Mouse (Mus musculus) 416B (cell line): ENCODE data around the gene Cblb.
A peak's percentile ranks its signal among the peaks of the same experiment; 100 is the strongest.

Experiments
- DNase-seq: peaks from one replicate; pipeline ENCODE4 v3.0.0; 2011; ENCODE audit warnings: low read depth

Cblb gene

DNA sequence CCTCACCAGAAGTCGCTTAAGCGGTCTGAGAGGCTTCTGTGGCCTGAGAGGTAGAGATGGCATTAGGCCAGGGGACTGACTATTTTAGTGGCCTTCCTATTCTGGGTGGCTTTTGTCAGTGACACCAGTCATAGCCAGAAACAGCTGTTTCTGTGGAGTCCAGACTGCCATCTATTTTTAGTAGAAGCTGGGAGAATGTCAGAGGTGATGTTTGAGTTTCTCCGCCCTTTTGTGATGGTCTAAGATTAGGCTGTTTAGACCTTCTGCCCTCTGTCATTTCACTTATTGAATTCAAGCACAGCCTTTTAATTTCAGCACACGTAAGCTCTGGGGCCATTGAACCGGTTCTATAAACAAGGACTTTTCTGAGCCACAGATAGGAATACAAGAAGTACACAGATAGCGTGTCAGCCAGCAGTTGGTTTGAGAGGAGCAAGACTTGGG is 40.8 kb downstream of the Cblb start:
- DNase-seq, result peak; percentile 78

DNA sequence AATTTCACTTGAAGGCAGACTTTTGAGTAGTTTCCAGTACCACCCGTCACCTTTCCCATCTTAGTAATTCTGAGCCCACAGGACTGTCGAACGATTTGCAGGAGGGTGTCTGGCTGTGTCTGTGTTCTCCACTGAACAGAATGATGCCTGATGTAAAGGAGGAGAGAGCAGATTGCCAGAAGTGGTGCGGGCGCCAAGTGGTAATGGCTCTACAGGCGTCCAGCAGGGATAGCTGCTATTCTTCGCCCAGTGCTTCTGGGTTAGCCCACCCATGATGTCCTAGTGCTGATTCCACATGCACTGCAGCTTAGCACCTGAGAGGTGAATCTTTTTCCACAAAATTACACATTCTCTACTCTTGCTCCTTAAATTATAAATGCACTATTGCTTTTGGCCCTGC is 45.6 kb downstream of the Cblb start:
- no peak for DNase-seq

DNA sequence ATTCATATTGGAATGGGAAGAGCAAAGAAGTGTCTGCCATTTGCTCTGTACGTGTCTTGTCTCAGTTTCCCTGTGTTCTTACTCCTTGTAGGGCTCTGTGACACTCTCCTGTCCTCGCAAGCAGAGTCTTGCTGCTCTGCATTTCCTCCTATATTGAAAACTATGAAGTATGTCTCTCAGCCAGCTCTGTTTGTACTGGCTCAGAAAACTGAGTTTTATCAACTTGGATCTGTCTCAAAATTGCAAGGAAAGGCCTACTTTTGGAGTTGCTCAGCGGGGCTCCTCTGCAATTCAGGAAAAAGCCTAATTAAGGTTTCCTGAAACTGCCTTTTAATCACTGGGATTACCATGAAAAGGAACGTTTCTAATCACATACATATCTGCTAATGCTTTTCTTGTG is 46.9 kb downstream of the Cblb start:
- no peak for DNase-seq

DNA sequence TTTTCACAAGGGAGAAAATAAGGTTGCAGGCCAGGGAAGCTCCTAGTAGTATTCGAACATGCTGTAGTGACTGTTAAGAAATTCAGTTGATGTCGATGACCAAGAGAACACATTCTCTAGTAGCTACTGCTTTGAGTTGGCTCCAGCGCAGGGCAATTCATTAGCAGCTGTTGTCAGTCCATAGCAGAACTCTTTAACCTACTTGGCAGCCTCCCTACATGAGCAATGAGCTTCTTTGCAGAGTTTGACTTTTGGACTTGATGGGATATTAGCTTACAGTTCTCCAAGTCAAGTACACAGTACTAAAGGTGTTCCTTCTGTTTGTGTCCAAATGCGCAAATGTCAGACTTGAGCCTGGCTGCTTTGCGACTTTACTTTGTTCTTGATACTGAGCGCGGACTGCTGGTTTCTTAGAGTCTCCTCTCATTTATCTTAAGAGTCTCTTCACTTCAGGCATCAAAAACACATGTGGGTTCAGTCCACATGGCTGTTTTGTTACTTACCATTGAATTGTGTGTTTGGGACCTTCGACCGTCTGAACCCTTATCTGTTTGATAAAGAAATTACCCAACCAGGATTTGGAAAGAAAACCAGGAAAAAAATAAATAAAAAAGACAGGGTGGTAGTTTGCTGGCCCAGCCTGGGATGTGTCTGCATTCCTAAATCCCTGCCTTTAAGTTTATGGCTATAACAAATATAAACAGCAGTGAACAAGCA is 47.9 kb downstream of the Cblb start:
- DNase-seq, result no peak

DNA sequence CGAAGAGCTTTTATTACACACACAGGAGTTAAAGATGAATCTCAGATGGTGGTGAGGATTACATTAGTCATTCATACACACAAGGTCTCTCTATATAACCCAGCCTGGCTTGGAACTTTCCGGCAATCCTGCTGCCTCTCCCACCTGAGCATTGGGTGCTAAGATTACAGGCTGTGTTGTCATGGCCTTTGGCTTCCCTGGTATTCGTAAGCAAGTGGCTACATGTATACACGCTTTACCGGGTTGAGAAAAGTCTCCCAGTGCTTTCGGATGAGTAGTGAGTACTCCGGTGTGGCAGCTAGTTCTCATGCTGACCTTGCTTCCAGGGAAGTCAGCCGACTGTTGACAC is 48.4 kb downstream of the Cblb start:
- DNase-seq, result no peak

DNA sequence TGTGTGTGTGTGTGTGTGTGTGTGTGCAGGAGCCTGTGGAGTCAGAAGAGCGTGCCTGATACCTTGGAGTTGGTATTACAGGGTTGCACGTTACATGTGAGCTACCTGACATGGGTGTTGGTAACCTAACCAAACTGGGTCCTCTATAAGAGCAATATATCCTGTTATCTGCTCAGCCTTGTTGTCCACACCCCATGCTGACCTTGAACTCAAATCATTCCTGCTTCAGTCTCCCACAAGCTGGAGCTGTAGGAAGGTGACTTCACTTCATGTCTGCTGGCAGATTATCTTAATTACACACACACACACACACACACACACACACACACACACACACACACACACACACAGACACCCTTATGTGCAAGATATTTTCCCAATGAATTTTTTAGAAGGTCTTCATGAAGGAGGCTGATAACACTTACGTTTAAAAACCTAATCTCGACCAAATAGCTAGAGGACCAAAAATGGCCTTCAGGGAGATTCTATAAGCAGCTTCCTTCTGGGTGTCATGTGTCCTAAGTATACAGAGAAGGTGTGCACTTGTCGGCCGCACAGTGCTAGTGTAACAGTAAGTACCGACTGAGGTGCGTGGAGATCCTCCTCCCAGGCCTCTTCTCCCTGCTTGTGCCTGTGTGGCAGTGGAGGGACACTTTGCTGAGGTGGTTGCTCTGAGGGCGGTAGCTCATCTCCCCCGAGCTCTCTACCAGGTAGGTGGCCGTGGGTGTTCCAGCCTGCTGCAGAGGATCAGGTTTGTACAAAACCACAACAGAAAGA is 49.8 kb downstream of the Cblb start:
- peak; percentile 64 for DNase-seq

DNA sequence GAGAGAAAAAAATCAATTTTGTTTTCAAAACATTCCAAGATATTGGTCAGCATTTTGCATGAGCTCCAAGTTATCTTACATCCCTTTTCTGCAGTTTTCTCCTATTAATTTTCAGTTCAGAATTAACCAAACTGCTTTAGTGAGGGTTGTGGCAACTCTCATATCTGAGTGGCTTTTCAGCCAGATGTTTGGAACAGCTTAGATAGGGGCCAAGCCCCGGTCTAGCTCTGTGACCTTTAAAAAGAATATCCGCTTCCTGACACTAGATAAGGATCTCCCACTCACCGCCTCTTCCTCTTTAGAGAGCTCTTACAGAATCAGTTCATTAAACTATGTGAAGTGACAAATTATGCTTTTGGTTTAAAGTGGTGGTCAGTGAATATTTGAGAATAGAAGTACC is 50.7 kb downstream of the Cblb start:
- DNase-seq, result peak; percentile 98

DNA sequence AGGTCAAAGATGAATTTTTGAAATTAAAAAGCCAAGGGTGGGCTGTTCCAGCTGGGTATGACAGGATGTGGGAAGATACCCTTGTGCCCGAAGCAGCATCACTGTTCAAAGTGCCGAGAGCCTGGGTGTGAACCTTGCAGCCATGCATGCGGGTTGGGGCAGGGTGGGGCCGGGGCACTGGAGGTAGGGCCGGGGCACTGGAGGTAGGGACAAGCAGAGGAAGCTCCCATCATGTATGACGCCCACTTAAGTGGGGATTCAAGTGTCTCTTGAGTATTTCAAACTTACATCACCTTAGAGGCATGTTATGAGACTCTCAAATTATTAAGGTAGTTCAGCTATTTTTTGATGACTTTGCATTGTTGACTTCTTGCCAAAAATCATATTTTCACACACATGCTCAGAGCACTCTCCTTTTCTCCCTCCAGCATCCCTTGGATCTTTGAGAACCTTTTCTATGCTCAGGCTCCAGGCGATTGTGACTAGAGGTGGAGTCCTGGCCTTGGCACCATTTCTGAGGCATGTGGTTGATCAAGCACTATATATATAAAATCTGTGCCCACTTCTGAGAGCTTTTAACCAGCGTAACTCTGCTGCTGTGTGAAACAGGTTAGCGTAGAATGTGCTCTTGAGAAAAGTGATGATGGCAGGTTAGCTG is 55.9 kb downstream of the Cblb start:
- DNase-seq, result no peak

DNA sequence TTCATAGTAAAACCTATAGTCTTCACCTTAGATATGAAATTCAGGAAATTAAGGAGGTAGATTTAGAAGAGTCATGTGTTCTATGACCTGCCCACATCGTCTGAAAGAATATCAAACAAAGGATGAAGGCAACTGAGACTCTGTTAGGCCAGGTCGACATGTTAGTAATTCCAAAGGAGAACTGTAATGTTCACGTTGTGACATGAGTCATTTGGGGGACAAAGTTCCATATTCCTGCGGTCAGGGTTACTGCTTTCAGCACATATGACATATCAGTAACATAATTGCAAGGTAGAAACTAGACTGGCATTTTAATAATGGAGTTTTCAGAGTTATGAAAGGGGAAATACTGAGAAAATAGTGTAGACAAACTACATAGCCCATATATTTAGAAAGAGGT is 58.3 kb downstream of the Cblb start:
- no peak for DNase-seq

DNA sequence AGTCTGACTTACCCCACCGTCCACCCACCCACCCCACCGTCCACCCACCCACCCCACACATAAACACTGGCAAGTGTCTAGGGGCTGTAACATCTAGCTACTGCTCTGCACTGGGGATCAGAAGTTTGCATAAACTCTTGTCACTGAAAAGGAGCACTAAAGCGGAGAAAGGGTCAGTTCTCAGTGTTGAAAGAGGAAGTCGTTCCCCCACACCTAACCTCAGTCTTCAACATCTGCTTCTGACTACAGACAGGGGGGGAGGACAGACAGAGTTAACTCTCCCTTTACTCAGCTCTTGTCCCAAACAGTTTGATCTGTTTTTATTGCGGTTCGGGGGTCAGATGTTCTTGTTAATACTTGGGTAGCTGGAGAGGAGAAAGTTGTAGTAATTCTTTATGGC is 59.9 kb downstream of the Cblb start:
- peak; percentile 82 for DNase-seq

DNA sequence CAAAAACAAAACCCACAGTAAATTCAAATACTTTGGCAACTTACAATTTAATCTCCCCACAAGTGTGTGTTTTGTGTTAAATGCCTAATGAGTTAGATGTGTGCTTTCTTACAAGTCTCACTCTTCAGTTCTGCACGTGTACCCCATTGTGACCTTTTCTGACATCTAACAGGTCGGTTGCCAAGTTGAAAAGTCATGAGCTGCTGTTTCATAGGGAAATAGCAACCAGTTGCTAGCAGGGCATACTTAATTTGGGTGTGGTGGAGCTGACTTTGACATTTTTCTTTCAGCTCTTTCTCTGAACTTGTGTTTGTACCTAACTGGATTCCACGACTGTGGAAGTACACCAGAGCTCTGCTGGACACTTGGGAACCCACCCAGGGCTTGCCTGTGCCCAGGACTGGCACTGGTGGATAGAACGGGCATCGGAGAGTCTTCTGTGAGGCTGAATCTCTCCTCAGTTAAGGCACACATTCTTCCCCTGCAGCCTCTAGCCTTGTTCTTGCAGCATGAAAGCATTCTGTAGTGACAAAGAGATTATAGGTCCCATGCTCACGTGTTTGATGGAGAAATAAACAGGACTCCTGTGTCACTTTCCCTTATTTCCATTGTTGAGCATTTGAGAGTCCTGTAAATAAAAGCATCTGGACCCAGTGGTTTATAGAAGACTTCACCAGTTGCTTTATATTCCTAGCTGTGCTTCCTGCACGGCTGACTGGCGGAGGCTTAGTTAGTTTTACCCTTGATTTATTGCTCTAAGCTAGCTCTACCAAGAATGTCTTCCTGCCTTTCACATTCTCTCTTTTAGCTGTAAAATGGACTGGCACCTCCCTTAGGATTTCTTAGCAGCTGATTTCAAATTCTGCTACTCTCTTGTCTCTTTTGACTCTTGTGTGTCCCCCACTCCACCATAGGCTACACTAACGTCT is 62.6 kb downstream of the Cblb start:
- no peak for DNase-seq

DNA sequence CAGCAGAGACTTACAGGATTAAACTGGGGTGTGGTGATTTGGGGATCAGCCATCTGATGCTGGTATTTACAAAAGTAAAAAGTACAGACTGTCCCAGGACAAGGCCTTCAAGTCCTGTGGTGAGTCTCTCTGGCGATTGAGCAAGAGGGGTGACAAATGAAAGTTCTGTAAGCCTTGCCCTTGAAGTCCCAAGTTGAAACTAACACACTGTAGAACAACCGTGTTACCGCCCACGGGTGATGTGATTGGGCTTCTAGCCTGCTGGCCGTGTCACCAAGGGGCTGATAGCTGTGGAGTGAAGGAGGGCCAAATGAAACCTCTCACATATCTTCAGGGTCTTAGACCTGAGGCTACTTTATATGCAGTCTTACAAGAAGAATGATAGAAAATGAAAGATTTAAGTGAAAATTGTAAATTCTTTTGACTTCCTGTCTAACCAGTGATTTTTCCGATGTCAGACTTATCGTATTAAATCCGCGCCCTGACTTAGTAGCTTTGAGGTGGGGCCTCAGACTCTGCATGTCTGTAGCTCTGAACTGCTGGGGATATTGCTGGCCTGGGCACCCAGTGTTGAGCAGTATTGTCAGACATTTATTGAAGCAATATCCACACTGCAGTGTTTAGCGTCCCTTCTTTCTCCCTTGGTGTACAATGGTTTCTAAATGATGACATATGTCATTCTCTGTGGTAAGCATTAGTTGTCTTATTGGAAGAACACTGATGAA is 63.9 kb downstream of the Cblb start:
- DNase-seq, result peak; percentile 72

DNA sequence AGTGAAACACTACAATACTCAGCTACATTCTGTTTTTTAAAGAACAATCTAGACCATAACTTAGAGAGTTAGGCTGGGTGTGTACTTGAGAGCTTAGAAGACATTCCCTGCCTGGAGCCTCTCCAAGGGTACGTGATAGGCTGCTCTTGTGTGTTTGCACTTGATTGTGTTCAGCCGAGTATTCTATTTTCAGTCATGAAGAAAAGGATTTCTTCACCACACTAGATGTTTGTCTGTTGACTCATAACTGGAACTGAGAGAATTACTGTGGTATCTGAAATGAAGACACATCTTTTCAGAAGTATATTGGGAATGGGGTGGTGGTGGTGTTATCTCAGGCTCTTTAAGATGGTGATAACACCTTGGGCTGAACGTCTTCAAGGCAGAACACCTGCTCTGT is 64.6 kb downstream of the Cblb start:
- DNase-seq, result peak; percentile 24

DNA sequence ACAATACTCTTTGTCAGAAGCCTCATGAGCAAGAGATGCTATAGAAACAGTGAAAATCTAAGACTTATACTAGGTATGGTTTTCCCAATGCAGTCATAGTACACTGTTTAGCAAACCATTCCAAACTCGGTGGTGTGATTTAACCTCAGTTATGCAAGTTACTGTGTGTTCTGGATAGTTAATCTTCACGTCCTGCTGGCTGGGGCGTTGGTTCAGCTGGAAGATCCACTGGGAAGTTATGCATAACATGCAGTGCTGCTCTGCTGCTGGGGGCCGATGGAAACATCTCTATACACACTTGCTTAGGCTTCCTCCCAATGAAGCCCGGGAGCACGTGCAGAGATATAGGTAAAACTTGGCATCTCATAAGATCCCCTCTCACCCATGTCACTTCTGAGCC is 69.4 kb downstream of the Cblb start:
- no peak for DNase-seq

DNA sequence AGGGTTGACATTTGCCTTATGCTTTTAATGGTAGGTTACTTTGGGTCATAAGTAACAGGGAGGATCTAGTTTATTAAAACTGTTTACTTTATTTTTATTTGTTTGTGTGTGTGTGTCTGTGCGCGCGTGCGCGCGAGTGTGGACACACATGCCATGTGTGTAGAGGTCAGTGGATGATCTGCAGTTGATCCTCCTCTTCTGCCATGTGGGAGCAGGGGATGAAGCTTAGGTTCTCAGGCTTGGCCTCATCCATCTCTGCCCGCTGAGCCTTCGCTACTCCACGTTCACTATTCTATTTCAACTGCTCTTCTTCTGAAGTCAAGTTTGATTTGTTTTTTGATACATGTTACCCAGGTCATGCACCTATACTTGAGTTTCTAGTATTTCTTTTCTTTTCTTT is 73.6 kb downstream of the Cblb start:
- no peak for DNase-seq

DNA sequence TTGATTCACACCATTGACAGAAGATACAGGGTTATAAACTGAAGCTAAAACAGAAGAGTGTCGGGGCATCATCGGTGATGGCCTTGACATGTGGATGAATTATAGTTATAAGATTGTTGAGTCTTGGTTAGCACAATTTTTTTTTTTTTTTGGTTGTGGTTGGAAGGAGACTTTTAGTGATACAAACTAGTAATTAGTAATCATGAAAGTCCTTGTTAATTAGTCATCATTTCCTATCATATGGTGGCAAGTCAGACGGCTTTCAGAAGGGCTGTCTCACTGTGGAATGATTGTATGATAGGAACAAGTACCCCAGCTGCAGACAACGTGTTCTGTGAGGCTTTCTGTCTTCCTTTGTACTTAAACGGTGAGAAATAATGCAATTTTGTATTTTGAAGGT is 76.8 kb downstream of the Cblb start:
- peak; percentile 39 for DNase-seq

DNA sequence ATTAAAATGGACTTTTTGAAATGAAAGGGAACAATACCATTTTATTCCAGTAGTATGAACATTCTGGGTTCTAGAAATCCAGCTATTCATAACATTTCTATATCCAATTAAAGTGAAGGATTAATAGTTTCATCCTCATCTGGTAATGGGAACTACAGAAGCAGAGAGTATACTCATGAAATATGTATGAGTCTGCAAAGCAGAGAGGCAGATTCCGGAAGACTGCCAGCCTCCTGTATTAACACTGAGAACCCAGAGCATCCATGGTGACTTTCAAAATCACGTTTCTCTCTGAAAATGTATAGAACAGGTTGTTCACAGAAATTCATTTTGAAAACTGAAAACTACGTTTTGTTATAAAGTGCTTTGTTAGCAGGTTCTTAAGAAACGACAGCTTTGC is 83.4 kb downstream of the Cblb start:
- no peak for DNase-seq

DNA sequence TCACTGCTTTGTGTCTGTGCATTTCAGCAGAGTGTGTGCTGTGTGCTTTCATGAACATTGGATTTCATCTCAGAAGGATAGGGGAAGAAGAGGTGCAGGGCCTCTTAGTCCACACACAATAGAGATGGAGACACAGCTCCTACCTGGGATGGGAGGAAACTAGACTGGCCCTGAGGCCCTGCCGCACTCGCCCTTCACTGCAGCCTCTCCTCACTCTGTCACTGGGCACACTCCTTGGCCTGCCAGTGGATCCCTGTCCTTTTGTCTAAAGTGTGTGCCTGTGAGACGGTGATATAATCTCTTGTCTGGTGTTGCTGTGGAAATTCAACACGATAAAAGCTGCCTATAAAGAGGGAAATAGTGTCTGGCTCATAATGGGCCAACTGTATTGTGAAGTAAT is 88.0 kb downstream of the Cblb start:
- no peak for DNase-seq

DNA sequence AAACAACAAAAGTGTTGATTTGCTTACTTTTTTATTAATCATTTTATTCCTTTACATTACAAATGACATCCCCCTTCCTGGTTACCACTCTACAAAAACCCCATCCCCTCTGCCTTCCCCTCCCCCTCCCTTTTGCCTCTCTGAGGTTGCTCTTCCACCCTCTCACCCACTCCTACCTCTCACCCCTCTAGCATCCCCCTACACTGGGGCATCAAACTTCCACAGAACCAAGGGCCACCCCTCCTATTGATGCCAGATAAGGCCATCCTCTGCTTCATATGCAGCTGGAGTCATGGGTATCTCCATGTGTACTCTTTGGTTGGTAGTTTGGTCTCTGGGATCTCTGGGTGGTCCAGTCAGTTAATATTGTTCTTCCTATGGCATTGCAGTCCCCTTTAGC is 93.9 kb downstream of the Cblb start:
- DNase-seq, result no peak

DNA sequence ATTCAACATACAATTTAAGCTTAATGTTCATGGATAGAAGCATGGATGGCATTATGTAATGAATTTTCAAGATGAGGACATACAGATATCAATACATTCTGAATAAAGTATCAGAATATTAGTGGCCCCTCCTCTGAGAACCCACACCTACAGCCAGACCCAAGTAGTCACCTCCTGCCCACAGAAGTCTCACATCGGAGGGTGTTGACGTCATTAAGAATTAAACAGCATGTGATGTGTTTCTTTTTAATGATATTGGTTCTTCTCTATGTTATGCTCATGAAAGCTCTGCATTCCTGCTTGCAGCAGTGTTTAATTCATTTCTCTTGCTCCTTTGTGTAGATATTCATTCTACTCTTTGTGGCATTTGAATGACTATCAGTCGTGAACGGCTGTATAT is 94.9 kb downstream of the Cblb start:
- DNase-seq, result no peak

DNA sequence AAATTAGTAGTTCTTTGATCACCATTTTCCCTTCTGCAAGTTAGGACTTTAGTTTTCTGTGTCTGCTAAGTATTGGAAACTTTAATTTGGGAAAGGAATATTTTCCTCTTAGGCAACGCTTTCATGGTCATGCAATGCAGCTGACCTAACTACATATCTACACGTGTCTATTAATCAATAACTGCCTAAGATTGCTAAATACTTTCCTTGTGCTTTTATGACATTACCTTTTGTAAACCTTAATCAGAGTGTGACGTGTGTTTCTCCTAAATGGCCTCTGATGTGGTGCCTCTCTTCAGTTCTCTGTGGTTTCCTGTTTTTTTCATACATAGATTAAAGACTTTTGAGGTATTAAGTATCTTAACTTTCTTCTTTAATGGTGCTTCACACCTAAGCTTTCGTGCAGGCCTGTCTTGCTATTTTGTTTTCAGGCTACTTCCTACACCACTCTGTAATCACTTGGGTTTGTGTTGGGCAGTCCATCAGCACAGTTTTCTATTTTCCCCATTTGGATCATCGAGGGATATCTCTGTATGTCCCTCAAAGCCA is 98.4 kb downstream of the Cblb start:
- DNase-seq, result peak; percentile 32
